Comparison of ENCODE assay signal across 8 mouse cellular contexts in genomic region chr8:94330733-94331132, GRCm38 (mm10). TPM values are rescaled to one million over a fixed set of nuclear protein-coding genes. Genes with fewer than 3 reads are reported as not detected.
DNase-seq lines count a peak whose midpoint lies in the region; ATAC-seq lines count a peak whose summit lies in the region.

No protein-coding gene starts in this region.

- no peaks in the 10 kb centered on the region for H3K36me3 ChIP-seq in hindbrain, embryonic 10.5 days
- no peaks in the 10 kb centered on the region for H3K36me3 ChIP-seq in limb, embryonic 13.5 days
- no peaks in the 10 kb centered on the region for H3K36me3 ChIP-seq in midbrain, embryonic 16.5 days (ENCODE audit: control insufficient read depth, insufficient read depth, low read length)

- peaks cover 12% of the 10 kb centered on the region; the same call in 1 of the 2 replicates for H3K4me1 ChIP-seq in hindbrain, embryonic 10.5 days (replicated peaks)
- H3K4me1 ChIP-seq in limb, embryonic 13.5 days, result no peaks in the 10 kb centered on the region
- H3K4me1 ChIP-seq in midbrain, embryonic 16.5 days (ENCODE audit: control insufficient read depth, insufficient read depth, low read length), result no peaks in the 10 kb centered on the region

- no peaks in the 10 kb centered on the region for H3K27me3 ChIP-seq in hindbrain, embryonic 10.5 days (ENCODE audit: insufficient read depth, poor library complexity, severe bottlenecking)
- H3K27me3 ChIP-seq in limb, embryonic 13.5 days, result 0 out of 2 replicates have a peak, but pooled peaks cover 3% of the 10 kb centered on the region
- H3K27me3 ChIP-seq in midbrain, embryonic 16.5 days (ENCODE audit: control insufficient read depth, insufficient read depth, low read depth, low read length), result no peaks in the 10 kb centered on the region; the same call in 1 of the 2 replicates

- 40% methylated on average over 4 of the region's 4 CpGs for WGBS in hindbrain, embryonic 10.5 days
- WGBS in limb, embryonic 13.5 days, result 33% methylated on average over 4 of the region's 4 CpGs
- 32% methylated on average over 4 of the region's 4 CpGs for WGBS in midbrain, embryonic 16.5 days

- H3K9ac ChIP-seq in limb, embryonic 13.5 days, result no peak overlapping the region
- no peak overlapping the region for H3K9ac ChIP-seq in midbrain, embryonic 16.5 days (ENCODE audit: low read depth, low read length)

- H3K4me3 ChIP-seq in hindbrain, embryonic 10.5 days, result no peak overlapping the region
- H3K4me3 ChIP-seq in limb, embryonic 13.5 days, result no peak overlapping the region
- no peak overlapping the region for H3K4me3 ChIP-seq in midbrain, embryonic 16.5 days (ENCODE audit: low read depth, low read length)

- peak; percentile 68 for ATAC-seq in limb, embryonic 13.5 days (ENCODE audit: low FRiP score, low read depth)
- peak; percentile 69 for ATAC-seq in midbrain, embryonic 16.5 days

- H3K27ac ChIP-seq in hindbrain, embryonic 10.5 days, result no peak overlapping the region
- H3K27ac ChIP-seq in limb, embryonic 13.5 days, result no peak overlapping the region
- no peak overlapping the region for H3K27ac ChIP-seq in midbrain, embryonic 16.5 days (ENCODE audit: low read length)

- H3K4me2 ChIP-seq in limb, embryonic 13.5 days (replicated peaks), result no peak overlapping the region
- H3K4me2 ChIP-seq in midbrain, embryonic 16.5 days (ENCODE audit: low read length), result no peak overlapping the region

- H3K9me3 ChIP-seq in hindbrain, embryonic 10.5 days, result no peaks in the 10 kb centered on the region
- H3K9me3 ChIP-seq in limb, embryonic 13.5 days, result no peaks in the 10 kb centered on the region
- no peaks in the 10 kb centered on the region for H3K9me3 ChIP-seq in midbrain, embryonic 16.5 days (replicated peaks; ENCODE audit: control insufficient read depth, low read length, poor library complexity, severe bottlenecking)

- DNase-seq in gastrocnemius, adult 18-20 months (ENCODE audit: low spot score), result peak; percentile 56
- no peak for DNase-seq in gastrocnemius, adult 8-10 months (ENCODE audit: low spot score in 2 of 2)
- DNase-seq in MEL-GATA-1-ER (ENCODE audit: extremely low read depth, low read depth), result peak; percentile 46
- peak; percentile 86 for DNase-seq in embryo, embryonic 10 days (ENCODE audit: low spot score)
- DNase-seq in hindbrain, embryonic 10.5 days (ENCODE audit: low spot score), result peak; percentile 61
- peak; percentile 64 for DNase-seq in thymus, postnatal 14 days

RNA-seq across cellular contexts. Expression of gene Slc12a3, which starts 1.7 kb away (rescaled TPM):
- under 1 TPM in 1 of 2 experiments, not detected in 1; 0.18 TPM for total RNA-seq in gastrocnemius, adult 18-20 months (2021)
- not detected for total RNA-seq in gastrocnemius, adult 8-10 months (2022)
- 0.09 TPM in 1 of 2 replicates, not detected in the other for polyA plus RNA-seq in hindbrain, embryonic 10.5 days (2016; fragmentation: Nextera tagmentation; extraction: Ambion mirVana)
- polyA plus RNA-seq in limb, embryonic 13.5 days (2015; fragmentation: Nextera tagmentation; extraction: Ambion mirVana), result not detected in 2 replicates
- 0.09 TPM in 1 of 2 replicates, not detected in the other for polyA plus RNA-seq in midbrain, embryonic 16.5 days (2015; fragmentation: Nextera tagmentation; extraction: Ambion mirVana)

RNA-seq across cellular contexts. Expression of gene Herpud1, which starts 55.5 kb away (rescaled TPM):
- 100 to 1,000 TPM; 102 to 108 TPM for total RNA-seq in gastrocnemius, adult 18-20 months (2021)
- total RNA-seq in gastrocnemius, adult 8-10 months (2022), result 100 to 1,000 TPM; 117 to 134 (median 124) TPM
- polyA plus RNA-seq in hindbrain, embryonic 10.5 days (2016; fragmentation: Nextera tagmentation; extraction: Ambion mirVana), result 57.3 and 59.5 TPM in 2 replicates
- polyA plus RNA-seq in limb, embryonic 13.5 days (2015; fragmentation: Nextera tagmentation; extraction: Ambion mirVana), result 61.2 and 68.7 TPM in 2 replicates
- polyA plus RNA-seq in midbrain, embryonic 16.5 days (2015; fragmentation: Nextera tagmentation; extraction: Ambion mirVana), result 72.3 and 82.7 TPM in 2 replicates

Comparison
In these comparisons a context has a peak if more than half of its experiments do, and no peak if none do; other contexts are left out.
1. DNase-seq: peak in gastrocnemius, adult 18-20 months (single experiment), MEL-GATA-1-ER (single experiment), embryo, embryonic 10 days (single experiment), hindbrain, embryonic 10.5 days (single experiment) and thymus, postnatal 14 days (single experiment); none in gastrocnemius, adult 8-10 months (0 of 2).